Mouse (Mus musculus) CD4-positive helper T cell, adult 2 months (primary cell): Measurements from ENCODE around the gene Tbl2.
A peak's percentile ranks its signal among the peaks of the same experiment; 100 is the strongest.

Experiments
- DNase-seq: peaks from one replicate; pipeline ENCODE4 v3.0.0-alpha.2; 2012; ENCODE audit warnings: low read depth, missing footprints, low spot score

The Tbl2 gene

GRCm38 (mm10) chr5:135186231-135186620 is 36.8 kb downstream of the Tbl2 start:
- DNase-seq, result no peak

GRCm38 (mm10) chr5:135186621-135187348 is 37.3 kb downstream of the Tbl2 start, which contains the start of gene Baz1b:
Gene Baz1b (plus strand): TSS chr5:135187264.
- peak; percentile 98 for DNase-seq

GRCm38 (mm10) chr5:135187349-135188213 is 38.1 kb downstream of the Tbl2 start:
- no peak for DNase-seq

GRCm38 (mm10) chr5:135188214-135188554 is 38.7 kb downstream of the Tbl2 start:
- no peak for DNase-seq

GRCm38 (mm10) chr5:135189281-135190022 is 40.0 kb downstream of the Tbl2 start:
- no peak for DNase-seq

- peak; percentile 80 for DNase-seq
These were observed 42.2 kb downstream of the Tbl2 start for GRCm38 (mm10) chr5:135191620-135192019.

- no peak for DNase-seq
These were observed 43.0 kb downstream of the Tbl2 start for GRCm38 (mm10) chr5:135192431-135192830.

- DNase-seq, result peak; percentile 21
These were observed 46.9 kb downstream of the Tbl2 start for GRCm38 (mm10) chr5:135196367-135196766.

- DNase-seq, result no peak
These were observed 53.3 kb downstream of the Tbl2 start for GRCm38 (mm10) chr5:135202763-135203162.

- peak; percentile 17 for DNase-seq
These were observed 58.7 kb downstream of the Tbl2 start for GRCm38 (mm10) chr5:135208197-135208596.
